Mouse (Mus musculus): ENCODE measurements around the gene Dab2. TPM values are rescaled to one million over a fixed set of nuclear protein-coding genes. Genes with fewer than 3 reads are reported as not detected.

The Dab2 gene
- total RNA-seq, 2 experiments from 2014 or later, result 28.4 to 29.9 TPM

DNA sequence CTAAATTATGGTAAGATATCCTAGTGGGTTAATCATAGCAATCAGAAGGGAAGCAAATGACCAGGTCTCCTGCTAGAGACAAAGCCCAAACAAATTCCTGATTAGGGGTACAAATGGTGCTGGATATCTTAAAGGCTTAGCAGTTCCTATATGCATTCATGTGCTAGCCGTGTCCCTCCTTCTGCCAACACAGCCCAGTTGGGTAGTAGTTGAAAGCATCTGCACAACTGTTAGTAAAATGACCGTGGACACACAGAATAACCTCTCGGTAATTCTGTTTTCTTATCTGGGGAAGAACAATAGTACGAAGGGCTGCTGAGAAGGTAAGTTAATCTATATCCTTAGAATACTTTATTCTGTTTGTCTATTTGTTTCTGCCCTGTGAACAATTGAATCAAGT lies 90.5 kb downstream of the Dab2 start:
- DNase-seq (ENCODE audit: low spot score in 2 of 2), result no peak

DNA sequence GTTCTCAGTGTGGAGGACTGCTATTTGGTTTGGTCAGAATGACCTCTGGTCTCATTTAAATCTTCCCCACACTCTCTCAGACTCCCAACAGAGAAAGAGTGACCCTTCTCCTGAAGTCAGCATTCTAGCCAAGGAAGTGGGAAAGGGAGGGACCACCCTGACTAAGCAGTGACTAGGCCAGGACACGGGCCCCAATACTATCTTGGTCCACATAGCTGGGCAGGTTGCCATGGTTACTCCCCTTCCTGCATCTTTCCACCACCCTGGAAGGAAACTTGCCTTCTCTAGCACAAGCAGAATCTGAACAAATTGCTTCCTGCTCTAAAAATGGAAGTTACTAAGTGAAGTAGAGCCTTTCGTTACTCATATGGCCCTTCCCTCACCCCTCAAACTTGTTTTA lies 91.1 kb downstream of the Dab2 start:
- peak in 1 of 2 experiments; percentile 8 for DNase-seq (ENCODE audit: low spot score in 2 of 2)

DNA sequence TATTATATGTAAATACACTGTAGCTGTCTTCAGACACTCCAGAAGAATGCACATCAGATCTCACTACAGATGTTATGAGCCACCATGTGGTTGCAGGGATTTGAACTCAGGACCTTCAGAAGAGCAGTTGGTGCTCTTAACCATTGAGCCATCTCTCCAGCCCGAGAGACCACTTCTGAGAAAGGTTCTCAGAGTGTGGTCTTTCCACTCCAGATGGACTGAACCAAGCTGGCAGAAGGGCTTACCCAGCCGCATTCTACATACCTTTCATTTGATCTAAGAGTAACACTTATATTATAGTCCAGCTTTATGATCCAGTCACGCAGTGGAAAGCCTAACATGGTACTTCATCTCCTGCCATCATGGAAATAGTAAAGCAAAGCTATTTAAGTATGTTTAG lies 92.3 kb downstream of the Dab2 start:
- no peak for DNase-seq (ENCODE audit: low spot score in 2 of 2)

GRCm38 (mm10) chr15:6393624-6394023 lies 94.0 kb downstream of the Dab2 start:
- DNase-seq (ENCODE audit: low spot score in 2 of 2), result no peak

DNA sequence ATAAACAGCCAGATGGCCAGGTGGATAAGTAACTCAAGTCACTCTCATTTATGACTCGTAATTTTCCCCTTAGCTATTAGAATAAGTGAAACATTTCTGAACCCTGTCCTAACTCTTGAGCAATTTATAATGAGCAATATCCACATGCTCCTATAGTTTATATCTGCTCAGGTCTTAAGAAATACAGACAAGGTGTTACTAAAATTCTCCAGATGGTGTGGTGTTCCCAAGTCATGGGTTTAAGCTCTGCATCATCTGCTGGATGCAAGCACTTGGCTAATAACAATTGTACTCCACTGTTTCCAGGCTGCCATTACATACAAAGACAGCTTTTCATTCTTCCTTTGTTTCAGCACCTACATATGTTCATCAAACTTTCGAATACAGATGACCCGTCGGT lies 98.6 kb downstream of the Dab2 start:
- no peak for DNase-seq (ENCODE audit: low spot score in 2 of 2)

GRCm38 (mm10) chr15:6398881-6399280 lies 99.3 kb downstream of the Dab2 start:
- DNase-seq (ENCODE audit: low spot score in 2 of 2), result no peak

- no peak for DNase-seq (ENCODE audit: low spot score in 2 of 2)
Observed at GRCm38 (mm10) chr15:6400115-6400514, 100.5 kb downstream of the Dab2 start.

- no peak for DNase-seq (ENCODE audit: low spot score in 2 of 2)
Observed at GRCm38 (mm10) chr15:6402433-6402832, 102.8 kb downstream of the Dab2 start.

GRCm38 (mm10) chr15:6404172-6404571 lies 104.6 kb downstream of the Dab2 start:
- no peak for DNase-seq (ENCODE audit: low spot score in 2 of 2)

GRCm38 (mm10) chr15:6406771-6407170 lies 107.2 kb downstream of the Dab2 start:
- no peak for DNase-seq (ENCODE audit: low spot score in 2 of 2)

- DNase-seq (ENCODE audit: low spot score in 2 of 2), result no peak
Observed at GRCm38 (mm10) chr15:6409031-6409430, 109.4 kb downstream of the Dab2 start.

GRCm38 (mm10) chr15:6410161-6410560 lies 110.6 kb downstream of the Dab2 start:
- no peak for DNase-seq (ENCODE audit: low spot score in 2 of 2)

DNA sequence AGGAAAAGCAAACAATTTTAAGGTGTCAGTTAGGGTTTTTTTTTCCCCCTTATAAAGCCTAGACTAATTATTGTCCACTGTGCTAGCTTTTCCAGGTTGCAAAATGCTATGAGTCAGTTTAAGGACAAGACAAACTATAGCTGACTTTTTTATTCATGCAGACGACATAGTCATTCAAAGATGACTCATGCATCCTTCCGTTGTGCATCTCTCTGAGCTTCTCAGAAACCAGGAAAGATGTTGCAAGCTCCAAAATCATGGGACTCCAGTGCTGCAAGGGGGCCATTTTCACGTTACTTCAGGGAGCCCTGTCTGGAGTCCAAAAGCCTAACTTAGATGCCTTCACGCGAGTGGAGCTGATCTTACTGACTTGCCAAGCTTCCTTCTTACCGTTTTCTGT lies 111.7 kb downstream of the Dab2 start:
- no peak for DNase-seq (ENCODE audit: low spot score in 2 of 2)

- no peak for DNase-seq (ENCODE audit: low spot score in 2 of 2)
Observed at GRCm38 (mm10) chr15:6415317-6415716, 115.7 kb downstream of the Dab2 start.

GRCm38 (mm10) chr15:6431777-6432176 lies 132.2 kb downstream of the Dab2 start:
- peak in 1 of 2 experiments; percentile 31 for DNase-seq (ENCODE audit: low spot score in 2 of 2)

DNA sequence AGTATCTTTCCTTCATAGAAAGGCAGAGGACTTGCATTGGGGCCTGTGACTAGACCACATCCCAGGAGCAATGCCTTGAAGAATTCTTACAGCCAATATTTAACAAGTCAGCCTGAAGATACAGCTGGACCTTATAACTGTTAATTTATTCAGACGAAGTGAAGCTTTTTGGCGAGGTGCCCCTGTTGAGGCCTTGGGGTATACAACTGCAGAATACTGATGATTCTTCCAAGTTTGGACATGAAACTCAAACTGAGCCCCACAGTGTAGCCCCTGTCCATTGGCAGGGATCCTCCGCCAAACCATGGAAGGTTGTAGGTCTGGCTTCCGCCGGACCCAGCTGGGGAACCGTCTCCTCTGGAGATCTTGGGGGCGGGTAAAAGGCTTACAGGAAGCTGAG lies 132.8 kb downstream of the Dab2 start:
- peak; percentile 34 to 60 for DNase-seq (ENCODE audit: low spot score in 2 of 2)

DNA sequence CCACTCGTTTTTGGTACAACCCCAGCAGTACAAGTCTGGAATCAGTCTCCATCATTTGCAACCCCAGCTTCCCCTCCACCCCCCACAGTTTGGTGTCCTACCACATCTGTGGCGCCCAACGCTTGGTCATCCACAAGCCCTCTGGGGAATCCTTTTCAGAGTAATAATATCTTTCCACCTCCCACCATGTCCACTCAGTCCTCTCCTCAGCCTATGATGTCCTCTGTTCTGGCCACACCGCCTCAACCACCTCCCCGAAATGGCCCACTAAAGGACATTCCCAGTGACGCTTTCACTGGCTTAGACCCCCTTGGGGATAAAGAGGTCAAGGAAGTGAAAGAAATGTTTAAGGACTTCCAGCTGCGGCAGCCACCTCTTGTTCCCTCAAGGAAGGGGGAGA lies 135.7 kb downstream of the Dab2 start:
- no peak for DNase-seq (ENCODE audit: low spot score in 2 of 2)

DNA sequence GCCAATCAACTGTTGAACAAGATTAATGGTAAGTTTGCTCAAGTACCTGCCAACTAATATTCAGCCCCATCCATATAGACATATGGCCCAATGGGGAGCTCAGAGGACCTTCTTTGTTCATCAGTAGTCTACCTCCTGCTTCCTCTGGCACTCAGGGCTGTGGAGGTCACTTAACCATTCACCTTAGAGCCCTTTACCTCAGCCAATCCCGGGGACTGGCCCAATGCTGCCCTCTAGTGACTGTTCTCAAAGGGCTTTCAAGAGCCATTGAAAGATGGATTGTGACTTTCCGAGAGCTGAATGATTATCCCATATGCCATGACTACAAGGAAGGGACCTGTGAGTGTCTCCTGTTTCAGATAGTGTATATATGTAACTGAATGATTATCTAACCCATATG lies 136.2 kb downstream of the Dab2 start:
- DNase-seq (ENCODE audit: low spot score in 2 of 2), result peak; percentile 30 to 48

- no peak for DNase-seq (ENCODE audit: low spot score in 2 of 2)
Observed at GRCm38 (mm10) chr15:6438685-6439084, 139.1 kb downstream of the Dab2 start.

DNA sequence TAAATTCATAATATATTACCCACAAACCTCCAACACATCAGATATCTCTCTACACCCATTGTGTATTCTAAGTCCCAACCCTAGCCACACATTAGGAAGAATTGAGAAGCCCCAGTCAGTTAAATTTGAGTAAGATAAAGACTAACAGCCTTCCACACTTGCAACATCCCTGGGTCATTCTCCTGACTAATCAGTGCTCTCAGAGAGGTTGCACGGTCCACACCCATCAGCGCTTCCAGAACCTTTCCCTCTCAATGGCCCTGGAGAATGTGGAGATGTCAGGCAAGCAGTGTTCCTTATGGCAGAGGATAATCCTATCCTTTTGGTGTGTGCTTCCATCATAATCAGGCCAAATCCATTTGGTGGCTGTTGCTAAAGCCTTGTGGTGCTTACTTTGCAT lies 144.9 kb downstream of the Dab2 start:
- no peak for DNase-seq (ENCODE audit: low spot score in 2 of 2)

DNA sequence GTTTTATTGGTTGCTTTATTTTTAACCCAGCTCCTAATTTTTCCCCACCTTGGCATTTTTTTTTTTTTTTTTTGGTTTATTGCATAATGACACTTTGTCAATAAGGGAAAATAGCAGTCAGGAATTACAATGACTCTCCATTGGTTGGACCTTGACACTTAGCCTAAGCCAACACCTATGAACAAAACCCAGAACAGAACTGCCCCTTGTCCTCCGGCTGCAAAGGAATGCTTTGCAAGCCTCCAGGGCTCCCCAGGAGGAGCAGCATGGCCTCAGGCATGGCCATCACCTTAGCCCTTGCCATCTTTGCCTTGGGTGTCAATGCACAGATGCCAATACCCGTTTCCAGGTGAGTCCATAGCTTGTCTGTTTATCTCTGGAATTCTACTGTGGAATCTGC lies 145.5 kb downstream of the Dab2 start, which contains the start of gene C9:
Gene C9, plus strand, starts transcription at position 193 of the 400 bp plus-strand sequence.
- DNase-seq (ENCODE audit: low spot score in 2 of 2), result no peak

- no peak for DNase-seq (ENCODE audit: low spot score in 2 of 2)
Observed at GRCm38 (mm10) chr15:6446181-6446580, 146.6 kb downstream of the Dab2 start.

- DNase-seq (ENCODE audit: low spot score in 2 of 2), result no peak
Observed at GRCm38 (mm10) chr15:6448892-6449291, 149.3 kb downstream of the Dab2 start.

GRCm38 (mm10) chr15:6454461-6454860 lies 154.9 kb downstream of the Dab2 start:
- DNase-seq (ENCODE audit: low spot score in 2 of 2), result no peak
